Mouse (Mus musculus) lung, embryonic 15.5 days (tissue): Measurements from ENCODE around the gene Gm10282. TPM values are rescaled to one million over a fixed set of nuclear protein-coding genes. Genes with fewer than 3 reads are reported as not detected.
A peak's percentile ranks its signal among the peaks of the same experiment; 100 is the strongest.

ENCODE experiments used
- ATAC-seq: fragments of 200-750 bp; cut with Nextera tagmentation; 2 replicates; pipeline ENCODE4 v1.8.0; 2017; ENCODE audit warnings: moderate number of reproducible peaks, borderline replicate concordance; ENCODE audit not compliant: low FRiP score, low TSS enrichment; ENCODE audit errors: extremely low read depth
- H3K27ac ChIP-seq: fragments of 300-500 bp; sonication (generic); 2 replicates; pipeline ENCODE4 v1.5.1; 2015; ENCODE audit warnings: moderate library complexity, mild to moderate bottlenecking, inconsistent platforms
- H3K27me3 ChIP-seq: fragments of 300-500 bp; sonication (generic); 2 replicates; pipeline ENCODE4 v1.6.1; 2015; ENCODE audit warnings: inconsistent platforms
- H3K36me3 ChIP-seq: fragments of 300-500 bp; sonication (generic); 2 replicates; pipeline ENCODE4 v1.6.1; 2015; ENCODE audit warnings: inconsistent platforms
- H3K4me1 ChIP-seq: fragments of 300-500 bp; sonication (generic); 2 replicates; pipeline ENCODE4 v1.6.1; 2015; ENCODE audit warnings: inconsistent platforms
- H3K4me2 ChIP-seq: fragments of 300-500 bp; sonication (generic); 2 replicates; pipeline ENCODE4 v1.6.1; 2015; ENCODE audit warnings: inconsistent platforms, mild to moderate bottlenecking, moderate library complexity
- H3K4me3 ChIP-seq: fragments of 300-500 bp; sonication (generic); 2 replicates; pipeline ENCODE4 v1.5.1; 2015; ENCODE audit warnings: mild to moderate bottlenecking, inconsistent platforms
- H3K9ac ChIP-seq: fragments of 300-500 bp; sonication (generic); 2 replicates; pipeline ENCODE4 v1.6.1; 2015; ENCODE audit warnings: inconsistent platforms
- H3K9me3 ChIP-seq: fragments of 300-500 bp; sonication (generic); 2 replicates; pipeline ENCODE4 v1.6.1; 2016; ENCODE audit warnings: inconsistent platforms
- WGBS: fragments of 180-500 bp; shearing (Covaris S2); methylation state at CpG from one replicate; pipeline ENCODE4 v1.1.7; 2015; 5-methylcytosine and 5-hydroxymethylcytosine counted together
- polyA plus RNA-seq: library from polyadenylated mRNA; unstranded; fragments of >200 nt; fragmentation: Nextera tagmentation; extraction: Ambion mirVana; gene quantifications from 2 replicates; pipeline ENCODE4 v1.2.1, GENCODE M21; 2015

Gene Gm10282
- polyA plus RNA-seq, 1 experiment from 2014 or later: 33.8 TPM

- 34% methylated on average over 6 of the region's 6 CpGs for WGBS
- no peak overlapping the region for H3K4me2 ChIP-seq
- no peak overlapping the region for H3K4me3 ChIP-seq
- no peaks in the 10 kb centered on the region for H3K36me3 ChIP-seq
- H3K27me3 ChIP-seq: no peaks in the 10 kb centered on the region
- no peak for ATAC-seq
- H3K9me3 ChIP-seq: no peaks in the 10 kb centered on the region
- no peak overlapping the region for H3K9ac ChIP-seq
- H3K4me1 ChIP-seq: peaks cover 10% of the 10 kb centered on the region
- no peak overlapping the region for H3K27ac ChIP-seq
Observed at GRCm38 (mm10) chr8:72308276-72308675, 3.2 kb upstream of the Gm10282 start.

- peaks cover 15% of the 10 kb centered on the region for H3K4me1 ChIP-seq
- no peak for ATAC-seq
- H3K27ac ChIP-seq: no peak overlapping the region
- WGBS: 69% methylated on average over 5 of the region's 5 CpGs
- no peaks in the 10 kb centered on the region for H3K9me3 ChIP-seq
- H3K4me2 ChIP-seq: no peak overlapping the region
- H3K4me3 ChIP-seq: no peak overlapping the region
- H3K36me3 ChIP-seq: no peaks in the 10 kb centered on the region
- no peak overlapping the region for H3K9ac ChIP-seq
- no peaks in the 10 kb centered on the region for H3K27me3 ChIP-seq
Observed at GRCm38 (mm10) chr8:72306913-72307312, 1.9 kb upstream of the Gm10282 start.

GRCm38 (mm10) chr8:72303633-72304032, 1.4 kb downstream of the Gm10282 start:
- Histone ChIP-seq H3K36me3 (no peaks in the 10 kb centered on the region), H3K27ac (peak overlapping the region; percentile 55; the same call in 1 of the 2 replicates), H3K4me3 (0 out of 2 replicates have a peak overlapping the region, but pooled peaks have one; percentile 13), H3K4me1 (peaks cover 15% of the 10 kb centered on the region), H3K9me3 (no peaks in the 10 kb centered on the region), H3K4me2 (peak overlapping the region; percentile 19), H3K9ac (no peak overlapping the region), H3K27me3 (no peaks in the 10 kb centered on the region)
- WGBS: 25% methylated on average over 8 of the region's 8 CpGs
- ATAC-seq: peak; percentile 85

- Histone ChIP-seq H3K9me3 (no peaks in the 10 kb centered on the region), H3K27me3 (no peaks in the 10 kb centered on the region), H3K27ac (peak overlapping the region; percentile 55; the same call in 1 of the 2 replicates), H3K9ac (no peak overlapping the region), H3K4me2 (peak overlapping the region; percentile 19; the same call in 1 of the 2 replicates), H3K4me1 (peaks cover 12% of the 10 kb centered on the region), H3K36me3 (no peaks in the 10 kb centered on the region), H3K4me3 (0 out of 2 replicates have a peak overlapping the region, but pooled peaks have one; percentile 13)
- 64% methylated on average over 8 of the region's 8 CpGs for WGBS
- ATAC-seq: no peak
Observed at GRCm38 (mm10) chr8:72302986-72303612, 2.0 kb downstream of the Gm10282 start.

GRCm38 (mm10) chr8:72301497-72301896, 3.6 kb downstream of the Gm10282 start:
- H3K4me2 ChIP-seq: no peak overlapping the region
- peaks cover 10% of the 10 kb centered on the region for H3K4me1 ChIP-seq
- 78% methylated on average over 5 of the region's 5 CpGs for WGBS
- ATAC-seq: no peak
- H3K36me3 ChIP-seq: no peaks in the 10 kb centered on the region
- no peaks in the 10 kb centered on the region for H3K9me3 ChIP-seq
- no peak overlapping the region for H3K9ac ChIP-seq
- no peak overlapping the region for H3K27ac ChIP-seq
- H3K4me3 ChIP-seq: no peak overlapping the region
- no peaks in the 10 kb centered on the region for H3K27me3 ChIP-seq

GRCm38 (mm10) chr8:72300654-72301400, 4.2 kb downstream of the Gm10282 start:
- Histone ChIP-seq H3K4me1 (peaks cover 15% of the 10 kb centered on the region), H3K4me2 (no peak overlapping the region), H3K4me3 (no peak overlapping the region), H3K9me3 (no peaks in the 10 kb centered on the region), H3K36me3 (no peaks in the 10 kb centered on the region), H3K9ac (no peak overlapping the region), H3K27me3 (no peaks in the 10 kb centered on the region), H3K27ac (no peak overlapping the region)
- WGBS: 67% methylated on average over 9 of the region's 9 CpGs
- ATAC-seq: no peak

GRCm38 (mm10) chr8:72298928-72299327, 6.1 kb downstream of the Gm10282 start:
- Histone ChIP-seq H3K4me1 (peaks cover 20% of the 10 kb centered on the region), H3K27me3 (no peaks in the 10 kb centered on the region), H3K9me3 (no peaks in the 10 kb centered on the region), H3K4me2 (no peak overlapping the region), H3K9ac (no peak overlapping the region), H3K36me3 (no peaks in the 10 kb centered on the region), H3K27ac (no peak overlapping the region), H3K4me3 (no peak overlapping the region)
- no peak for ATAC-seq
- WGBS: 90% methylated on average over 1 of the region's 1 CpGs

GRCm38 (mm10) chr8:72296561-72296960, 8.5 kb downstream of the Gm10282 start:
- ATAC-seq: no peak
- Histone ChIP-seq H3K36me3 (no peaks in the 10 kb centered on the region), H3K27ac (no peak overlapping the region), H3K4me2 (no peak overlapping the region), H3K27me3 (no peaks in the 10 kb centered on the region), H3K9ac (no peak overlapping the region), H3K9me3 (no peaks in the 10 kb centered on the region), H3K4me3 (no peak overlapping the region), H3K4me1 (peaks cover 10% of the 10 kb centered on the region; the same call in 1 of the 2 replicates)
- WGBS: 90% methylated on average over 8 of the region's 8 CpGs

- Histone ChIP-seq H3K4me1 (peaks cover 10% of the 10 kb centered on the region; the same call in 1 of the 2 replicates), H3K9ac (no peak overlapping the region), H3K27me3 (no peaks in the 10 kb centered on the region), H3K4me2 (no peak overlapping the region), H3K4me3 (no peak overlapping the region), H3K9me3 (no peaks in the 10 kb centered on the region), H3K27ac (peak overlapping the region; percentile 81), H3K36me3 (no peaks in the 10 kb centered on the region)
- WGBS: 28% methylated on average over 8 of the region's 8 CpGs
- peak; percentile 90 for ATAC-seq
Observed at GRCm38 (mm10) chr8:72295679-72296078, 9.4 kb downstream of the Gm10282 start.

GRCm38 (mm10) chr8:72295125-72295524, 9.9 kb downstream of the Gm10282 start:
- peak overlapping the region; percentile 81 for H3K27ac ChIP-seq
- no peak overlapping the region for H3K4me2 ChIP-seq
- WGBS: 58% methylated on average over 3 of the region's 3 CpGs
- H3K36me3 ChIP-seq: no peaks in the 10 kb centered on the region
- 0 out of 2 replicates have a peak, but pooled peaks have one; percentile 34 for ATAC-seq
- H3K9ac ChIP-seq: no peak overlapping the region
- no peaks in the 10 kb centered on the region for H3K27me3 ChIP-seq
- no peaks in the 10 kb centered on the region for H3K9me3 ChIP-seq
- H3K4me1 ChIP-seq: peaks cover 10% of the 10 kb centered on the region; the same call in 1 of the 2 replicates
- H3K4me3 ChIP-seq: no peak overlapping the region

- H3K9me3 ChIP-seq: no peaks in the 10 kb centered on the region
- no peak for ATAC-seq
- peaks cover 10% of the 10 kb centered on the region; the same call in 1 of the 2 replicates for H3K4me1 ChIP-seq
- H3K27me3 ChIP-seq: no peaks in the 10 kb centered on the region
- no peak overlapping the region for H3K4me2 ChIP-seq
- H3K27ac ChIP-seq: no peak overlapping the region
- H3K9ac ChIP-seq: no peak overlapping the region
- no peaks in the 10 kb centered on the region for H3K36me3 ChIP-seq
- H3K4me3 ChIP-seq: no peak overlapping the region
Observed at GRCm38 (mm10) chr8:72293309-72293708, 11.8 kb downstream of the Gm10282 start.

GRCm38 (mm10) chr8:72291104-72291503, 14.0 kb downstream of the Gm10282 start:
- Histone ChIP-seq H3K4me3 (no peak overlapping the region), H3K27me3 (no peaks in the 10 kb centered on the region), H3K4me2 (no peak overlapping the region), H3K9ac (no peak overlapping the region), H3K27ac (no peak overlapping the region), H3K9me3 (no peaks in the 10 kb centered on the region), H3K36me3 (no peaks in the 10 kb centered on the region), H3K4me1 (peaks cover 8% of the 10 kb centered on the region; the same call in 1 of the 2 replicates)
- 68% methylated on average over 2 of the region's 2 CpGs for WGBS
- ATAC-seq: no peak
